Mouse (Mus musculus): ENCODE data around the gene Xndc1. TPM values are rescaled to one million over a fixed set of nuclear protein-coding genes. Genes with fewer than 3 reads are reported as not detected.

Xndc1 gene
- total and polyA plus RNA-seq, 2 experiments from 2014 or later, result 14.6 to 18.0 TPM

DNA sequence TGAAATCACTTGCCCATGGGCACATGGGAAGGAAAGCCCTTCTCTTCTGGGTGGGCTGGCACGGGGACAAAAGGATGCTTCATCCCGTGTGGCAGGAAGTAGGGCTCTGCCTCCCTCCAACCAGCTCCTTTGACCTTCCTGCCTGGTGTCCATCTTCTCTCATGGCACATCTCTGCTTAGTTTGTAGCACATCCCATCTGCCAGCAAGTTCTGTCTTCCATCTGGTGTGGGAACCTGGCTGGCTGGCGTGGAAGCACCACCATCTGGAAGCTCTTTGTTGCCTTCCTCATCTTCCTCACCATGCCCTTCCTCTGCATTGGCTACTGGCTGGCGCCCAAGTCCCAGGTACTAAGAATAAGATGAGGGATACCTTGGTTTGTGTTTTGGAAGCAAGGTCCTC, 22.0 kb downstream of the Xndc1 start:
- Histone ChIP-seq H3K36me3 (ENCODE audit: insufficient read depth, low read length) (peaks cover 22% of the 10 kb centered on the region), H3K27ac (ENCODE audit: low read depth, low read length) (no peak overlapping the region), H3K9ac (replicated peaks; ENCODE audit: low read length, poor library complexity, severe bottlenecking) (no peak overlapping the region), H3K4me2 (ENCODE audit: low read depth, low read length, poor library complexity, severe bottlenecking) (no peak overlapping the region), H3K4me3 (ENCODE audit: low read depth, low read length) (no peak overlapping the region), H3K4me1 (ENCODE audit: insufficient read depth, low read length) (no peaks in the 10 kb centered on the region), H3K9me3 (ENCODE audit: low read length) (no peaks in the 10 kb centered on the region), H3K27me3 (ENCODE audit: insufficient read depth, low read length) (no peaks in the 10 kb centered on the region)
- ATAC-seq (ENCODE audit: low FRiP score) (no peak), DNase-seq (ENCODE audit: low spot score) (no peak)
- TF ChIP-seq CTCF (IDR thresholded peaks at IDR 0.05), result no peak
- 81% methylated on average over 4 of the region's 4 CpGs for WGBS

DNA sequence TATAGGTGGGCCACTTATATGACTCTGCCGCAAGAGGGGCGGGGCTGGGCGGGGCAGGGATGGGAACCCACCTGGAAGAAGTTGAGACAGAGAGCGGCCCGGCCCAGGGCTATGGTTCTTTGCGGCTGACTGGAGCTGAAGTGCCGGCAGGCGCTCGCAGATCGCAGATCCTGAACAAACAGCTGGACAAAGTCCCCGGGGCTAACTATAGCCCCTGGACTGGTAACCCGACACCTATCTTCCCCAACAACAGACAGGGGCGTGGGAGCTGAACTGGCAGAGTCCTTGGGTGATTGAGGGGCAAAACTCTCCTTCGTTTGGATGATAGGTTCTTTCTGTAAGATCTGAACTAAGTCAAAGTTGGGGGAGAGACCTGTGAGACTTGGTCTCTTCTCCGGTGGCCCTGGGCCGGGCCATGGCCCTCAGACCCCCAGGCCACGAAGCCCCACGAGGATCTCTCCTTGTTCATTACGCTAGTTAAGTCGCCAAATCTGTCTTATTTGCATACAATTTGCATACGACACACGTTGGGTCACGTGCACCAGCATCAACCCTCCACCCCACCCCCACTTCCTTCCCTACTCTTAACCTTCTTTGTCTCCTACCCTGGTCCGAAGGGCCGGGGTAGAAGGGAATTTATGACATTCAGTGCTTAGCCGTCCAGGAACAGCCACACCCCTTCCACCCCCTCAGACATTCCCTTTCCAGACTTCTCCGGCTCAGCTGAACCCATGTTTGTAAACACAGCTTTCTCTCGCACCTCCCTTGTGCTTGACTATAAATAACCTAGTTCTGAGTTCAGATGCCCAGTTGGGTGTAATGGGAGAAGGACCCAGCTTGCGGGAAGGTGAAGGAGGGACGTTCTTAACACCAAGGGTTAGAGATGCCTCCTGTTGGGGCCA, 34.7 kb downstream of the Xndc1 start:
- DNase-seq (ENCODE audit: low spot score) (no peak), ATAC-seq (ENCODE audit: low FRiP score) (no peak)
- Histone ChIP-seq H3K4me1 (ENCODE audit: insufficient read depth, low read length) (no peaks in the 10 kb centered on the region), H3K27ac (ENCODE audit: low read depth, low read length) (no peak overlapping the region), H3K4me3 (ENCODE audit: low read depth, low read length) (no peak overlapping the region), H3K9ac (replicated peaks; ENCODE audit: low read length, poor library complexity, severe bottlenecking) (no peak overlapping the region), H3K9me3 (ENCODE audit: low read length) (no peaks in the 10 kb centered on the region), H3K27me3 (ENCODE audit: insufficient read depth, low read length) (peaks cover 4% of the 10 kb centered on the region; the same call in 1 of the 2 replicates), H3K36me3 (ENCODE audit: insufficient read depth, low read length) (no peaks in the 10 kb centered on the region), H3K4me2 (ENCODE audit: low read depth, low read length, poor library complexity, severe bottlenecking) (peak overlapping the region; percentile 13)
- WGBS, result 5% methylated on average over 30 of the region's 30 CpGs
- TF ChIP-seq CTCF (IDR thresholded peaks at IDR 0.05), result no peak

DNA sequence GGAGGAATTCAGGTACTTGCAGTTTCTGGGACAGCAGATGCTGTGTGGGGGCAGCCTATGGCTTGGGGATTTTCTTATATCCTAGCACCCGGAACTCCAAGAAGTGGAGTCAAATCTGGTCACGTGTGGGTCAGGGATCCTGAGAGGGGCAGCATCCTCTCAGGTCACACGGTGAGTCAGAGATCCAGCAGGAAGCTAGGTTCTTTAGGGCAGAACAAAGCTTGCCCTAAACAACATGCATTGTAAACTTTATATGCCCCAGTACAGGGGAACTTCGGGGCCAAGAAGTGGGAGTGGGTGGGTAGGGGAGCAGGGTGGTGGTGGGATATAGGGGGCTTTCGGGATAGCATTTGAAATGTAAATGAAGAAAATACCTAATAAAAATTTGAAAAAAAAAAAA, 35.6 kb downstream of the Xndc1 start:
- no peak overlapping the region for H3K4me2 ChIP-seq (ENCODE audit: low read depth, low read length, poor library complexity, severe bottlenecking)
- no peak overlapping the region for H3K27ac ChIP-seq (ENCODE audit: low read depth, low read length)
- H3K27me3 ChIP-seq (ENCODE audit: insufficient read depth, low read length), result peaks cover 4% of the 10 kb centered on the region; the same call in 1 of the 2 replicates
- H3K4me3 ChIP-seq (ENCODE audit: low read depth, low read length), result no peak overlapping the region
- no peaks in the 10 kb centered on the region for H3K36me3 ChIP-seq (ENCODE audit: insufficient read depth, low read length)
- ATAC-seq (ENCODE audit: low FRiP score), result no peak
- H3K9ac ChIP-seq (replicated peaks; ENCODE audit: low read length, poor library complexity, severe bottlenecking), result no peak overlapping the region
- TF ChIP-seq CTCF (IDR thresholded peaks at IDR 0.05), result no peak
- H3K9me3 ChIP-seq (ENCODE audit: low read length), result no peaks in the 10 kb centered on the region
- WGBS, result 63% methylated on average over 5 of the region's 5 CpGs
- no peaks in the 10 kb centered on the region for H3K4me1 ChIP-seq (ENCODE audit: insufficient read depth, low read length)
- no peak for DNase-seq (ENCODE audit: low spot score)

DNA sequence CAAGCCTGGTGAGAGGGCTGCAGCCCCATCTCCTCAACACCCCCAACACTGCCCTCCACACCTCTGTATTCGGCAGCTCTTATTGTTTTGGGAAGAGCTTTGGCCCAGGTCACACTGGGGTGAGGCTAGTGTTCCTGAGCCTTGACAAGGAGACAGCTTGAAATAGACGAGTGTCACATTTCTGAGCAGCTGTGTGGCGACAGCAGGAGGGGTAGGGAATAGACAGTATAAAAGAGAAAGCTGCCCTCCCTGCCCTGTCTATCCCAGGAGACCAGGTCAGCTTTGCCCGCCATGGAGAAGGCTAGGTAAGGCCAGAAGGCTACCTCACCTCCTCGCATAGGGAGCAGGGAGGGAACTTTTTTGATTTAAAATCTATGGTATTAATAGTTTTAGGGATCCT, 36.2 kb downstream of the Xndc1 start, which contains the start of gene Art1:
Gene Art1, plus strand, starts transcription at position 257 of the 400 bp plus-strand sequence.
- no peaks in the 10 kb centered on the region for H3K4me1 ChIP-seq (ENCODE audit: insufficient read depth, low read length)
- whole genome bisulfite sequencing, result 54% methylated on average over 5 of the region's 5 CpGs
- ATAC-seq (ENCODE audit: low FRiP score) (no peak), DNase-seq (ENCODE audit: low spot score) (no peak)
- no peaks in the 10 kb centered on the region for H3K36me3 ChIP-seq (ENCODE audit: insufficient read depth, low read length)
- H3K4me2 ChIP-seq (ENCODE audit: low read depth, low read length, poor library complexity, severe bottlenecking), result no peak within 1 kb of the TSS
- H3K4me3 ChIP-seq (ENCODE audit: low read depth, low read length), result no peak within 1 kb of the TSS
- H3K9ac ChIP-seq (replicated peaks; ENCODE audit: low read length, poor library complexity, severe bottlenecking), result no peak within 1 kb of the TSS
- no peak within 1 kb of the TSS for H3K27ac ChIP-seq (ENCODE audit: low read depth, low read length)
- peaks cover 4% of the 10 kb centered on the region; the same call in 1 of the 2 replicates for H3K27me3 ChIP-seq (ENCODE audit: insufficient read depth, low read length)
- no peaks in the 10 kb centered on the region for H3K9me3 ChIP-seq (ENCODE audit: low read length)
- TF ChIP-seq CTCF (IDR thresholded peaks at IDR 0.05), result no peak

DNA sequence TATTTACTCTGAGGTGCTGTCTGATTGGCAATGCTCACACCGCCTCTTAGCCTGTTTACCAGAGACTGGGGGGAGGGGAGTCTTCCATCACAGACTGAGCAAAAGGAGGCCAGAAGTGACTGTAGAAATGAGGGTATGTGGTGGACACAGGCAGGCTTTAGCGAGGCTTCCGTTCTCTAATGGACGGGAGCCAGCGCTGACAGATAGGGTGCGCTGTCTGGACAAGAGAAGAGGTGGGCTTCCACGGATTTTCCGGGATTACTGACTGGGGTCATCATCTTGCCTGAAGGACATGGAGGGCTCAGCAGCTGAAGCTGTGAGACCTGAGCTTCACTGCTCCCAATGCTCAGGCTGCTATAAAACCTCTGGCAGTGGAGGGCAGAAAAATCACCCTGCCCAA, 36.9 kb downstream of the Xndc1 start:
- H3K36me3 ChIP-seq (ENCODE audit: insufficient read depth, low read length), result no peaks in the 10 kb centered on the region
- DNase-seq (ENCODE audit: low spot score) (no peak), ATAC-seq (ENCODE audit: low FRiP score) (no peak)
- peaks cover 4% of the 10 kb centered on the region; the same call in 1 of the 2 replicates for H3K27me3 ChIP-seq (ENCODE audit: insufficient read depth, low read length)
- 38% methylated on average over 8 of the region's 8 CpGs for WGBS
- H3K4me1 ChIP-seq (ENCODE audit: insufficient read depth, low read length), result peaks cover 3% of the 10 kb centered on the region; the same call in 1 of the 2 replicates
- H3K4me3 ChIP-seq (ENCODE audit: low read depth, low read length), result no peak overlapping the region
- no peak overlapping the region for H3K9ac ChIP-seq (replicated peaks; ENCODE audit: low read length, poor library complexity, severe bottlenecking)
- no peaks in the 10 kb centered on the region for H3K9me3 ChIP-seq (ENCODE audit: low read length)
- no peak overlapping the region for H3K27ac ChIP-seq (ENCODE audit: low read depth, low read length)
- 0 out of 2 replicates have a peak, but pooled peaks have one; percentile 2 for TF ChIP-seq CTCF (IDR thresholded peaks at IDR 0.05)
- no peak overlapping the region for H3K4me2 ChIP-seq (ENCODE audit: low read depth, low read length, poor library complexity, severe bottlenecking)

DNA sequence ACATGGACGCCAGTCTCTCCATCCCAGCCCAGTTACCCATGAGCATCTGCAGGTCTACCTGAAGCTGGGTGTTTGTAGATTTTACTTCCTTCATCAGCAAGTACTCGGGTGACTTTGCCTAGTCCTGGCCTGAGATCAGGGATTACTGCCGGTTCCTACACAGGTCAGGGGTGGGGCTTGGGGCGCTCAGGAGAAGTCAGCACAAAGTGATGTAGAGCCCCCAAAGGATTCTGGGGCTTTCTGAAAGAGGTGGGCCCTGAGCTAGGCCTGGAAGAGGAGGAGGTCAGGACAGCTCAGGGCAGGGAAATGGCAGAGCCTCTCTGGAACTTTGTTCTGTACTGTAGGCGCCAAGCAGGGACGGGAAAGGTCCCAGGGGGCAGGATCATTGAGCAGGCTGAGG, 37.4 kb downstream of the Xndc1 start:
- Histone ChIP-seq H3K4me2 (ENCODE audit: low read depth, low read length, poor library complexity, severe bottlenecking) (no peak overlapping the region), H3K36me3 (ENCODE audit: insufficient read depth, low read length) (no peaks in the 10 kb centered on the region), H3K4me1 (ENCODE audit: insufficient read depth, low read length) (peaks cover 3% of the 10 kb centered on the region; the same call in 1 of the 2 replicates), H3K27ac (ENCODE audit: low read depth, low read length) (no peak overlapping the region), H3K4me3 (ENCODE audit: low read depth, low read length) (no peak overlapping the region), H3K27me3 (ENCODE audit: insufficient read depth, low read length) (peaks cover 4% of the 10 kb centered on the region; the same call in 1 of the 2 replicates), H3K9me3 (ENCODE audit: low read length) (no peaks in the 10 kb centered on the region), H3K9ac (replicated peaks; ENCODE audit: low read length, poor library complexity, severe bottlenecking) (no peak overlapping the region)
- DNase-seq (ENCODE audit: low spot score), result no peak
- no peak for ATAC-seq (ENCODE audit: low FRiP score)
- 51% methylated on average over 6 of the region's 6 CpGs for WGBS
- TF ChIP-seq CTCF (IDR thresholded peaks at IDR 0.05), result no peak

All from midbrain, postnatal 0 days (tissue).